Mouse (Mus musculus) heart, embryonic 15.5 days (tissue): ENCODE measurements around the gene Mettl26. TPM values are rescaled to one million over a fixed set of nuclear protein-coding genes. Genes with fewer than 3 reads are reported as not detected.

Experiments used
- ATAC-seq: fragments of 200-750 bp; cut with Nextera tagmentation; replicated peaks from 2 replicates; pipeline ENCODE4 v1.8.0; 2017; ENCODE audit warnings: low read depth, moderate TSS enrichment; ENCODE audit not compliant: insufficient number of reproducible peaks, insufficient read depth, low FRiP score
- H3K27ac ChIP-seq: fragments of 300-500 bp; sonication (generic); 2 replicates; pipeline ENCODE4 v1.5.1; 2015; ENCODE audit warnings: mild to moderate bottlenecking, inconsistent platforms
- H3K27me3 ChIP-seq: fragments of 300-500 bp; sonication (generic); 2 replicates; pipeline ENCODE4 v1.6.1; 2015; ENCODE audit warnings: inconsistent platforms
- H3K36me3 ChIP-seq: fragments of 300-500 bp; sonication (generic); 2 replicates; pipeline ENCODE4 v1.6.1; 2015; ENCODE audit warnings: mild to moderate bottlenecking, inconsistent platforms
- H3K4me1 ChIP-seq: fragments of 300-500 bp; sonication (generic); replicated peaks from 2 replicates; pipeline ENCODE4 v1.6.1; 2015; ENCODE audit warnings: inconsistent platforms
- H3K4me2 ChIP-seq: fragments of 300-500 bp; sonication (generic); 2 replicates; pipeline ENCODE4 v1.6.1; 2015; ENCODE audit warnings: inconsistent platforms, mild to moderate bottlenecking, moderate library complexity
- H3K4me3 ChIP-seq: fragments of 300-500 bp; sonication (generic); 2 replicates; pipeline ENCODE4 v1.5.1; 2015; ENCODE audit warnings: mild to moderate bottlenecking, inconsistent platforms
- H3K9ac ChIP-seq: fragments of 300-500 bp; sonication (generic); 2 replicates; pipeline ENCODE4 v1.6.1; 2015; ENCODE audit warnings: mild to moderate bottlenecking, inconsistent platforms
- H3K9me3 ChIP-seq: fragments of 300-500 bp; sonication (generic); replicated peaks from 2 replicates; pipeline ENCODE4 v1.6.1; 2016; ENCODE audit warnings: inconsistent platforms
- WGBS: fragments of 180-500 bp; shearing (Covaris S2); methylation state at CpG from one replicate; pipeline ENCODE4 v1.1.7; 2015; ENCODE audit warnings: mixed read lengths; 5-methylcytosine and 5-hydroxymethylcytosine counted together
- microRNA-seq: library from miRNA; unstranded; fragments of <30 nt; microRNA quantifications from one replicate; pipeline ENCODE4, GENCODE M21; 2016
- polyA plus RNA-seq: library from polyadenylated mRNA; unstranded; fragments of >200 nt; fragmentation: Nextera tagmentation; extraction: Ambion mirVana; gene quantifications from 2 replicates; pipeline ENCODE4 v1.2.1, GENCODE M21; 2015

Mettl26 gene
- polyA plus RNA-seq, 1 experiment from 2014 or later: 29.3 TPM

DNA sequence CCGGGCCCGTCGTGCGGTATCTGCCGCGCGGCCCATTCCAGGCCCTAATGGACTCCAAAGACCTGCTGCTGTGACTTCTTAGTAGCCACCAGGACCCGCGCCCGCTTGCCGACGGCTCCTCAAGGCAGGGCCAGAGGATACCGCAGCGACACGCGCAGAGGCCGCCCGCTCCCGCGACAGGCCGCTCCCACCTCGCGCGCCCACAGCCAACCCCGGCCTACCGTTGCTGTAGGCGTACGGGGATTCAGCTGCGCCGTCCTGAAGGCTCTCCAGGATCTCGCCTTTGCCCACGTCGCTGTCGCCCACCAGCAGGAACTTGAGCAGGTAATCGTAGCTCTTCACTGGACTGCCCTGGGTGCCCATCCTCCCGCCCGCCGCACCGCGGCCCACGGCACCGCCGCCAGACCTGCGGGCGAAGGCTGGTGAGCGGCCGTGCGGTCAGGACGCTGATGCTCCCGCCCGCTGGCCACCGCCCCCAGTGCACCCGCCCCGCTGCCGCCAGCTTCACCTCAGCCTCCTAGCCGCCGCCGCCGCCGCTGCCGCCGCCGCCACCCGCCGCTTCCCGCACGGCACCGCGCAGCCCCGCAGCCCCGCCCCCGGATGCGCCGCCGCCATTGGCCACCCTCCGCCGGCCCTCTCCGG is 44.4 kb downstream of the Mettl26 start, which contains the start of gene Rab40c:
Gene Rab40c (minus strand): TSS at position 584 of the 642 bp plus-strand sequence.
- H3K9ac ChIP-seq: peak within 1 kb of the TSS; percentile 84
- 0% methylated on average over 59 of the region's 78 CpGs for WGBS
- ATAC-seq: no peak
- peak within 1 kb of the TSS; percentile 93 for H3K4me2 ChIP-seq
- no peaks in the 10 kb centered on the region for H3K27me3 ChIP-seq
- peak within 1 kb of the TSS; percentile 81 for H3K4me3 ChIP-seq
- peaks cover 33% of the 10 kb centered on the region for H3K4me1 ChIP-seq
- no peaks in the 10 kb centered on the region for H3K9me3 ChIP-seq
- H3K36me3 ChIP-seq: no peaks in the 10 kb centered on the region
- H3K27ac ChIP-seq: peak within 1 kb of the TSS; percentile 99

DNA sequence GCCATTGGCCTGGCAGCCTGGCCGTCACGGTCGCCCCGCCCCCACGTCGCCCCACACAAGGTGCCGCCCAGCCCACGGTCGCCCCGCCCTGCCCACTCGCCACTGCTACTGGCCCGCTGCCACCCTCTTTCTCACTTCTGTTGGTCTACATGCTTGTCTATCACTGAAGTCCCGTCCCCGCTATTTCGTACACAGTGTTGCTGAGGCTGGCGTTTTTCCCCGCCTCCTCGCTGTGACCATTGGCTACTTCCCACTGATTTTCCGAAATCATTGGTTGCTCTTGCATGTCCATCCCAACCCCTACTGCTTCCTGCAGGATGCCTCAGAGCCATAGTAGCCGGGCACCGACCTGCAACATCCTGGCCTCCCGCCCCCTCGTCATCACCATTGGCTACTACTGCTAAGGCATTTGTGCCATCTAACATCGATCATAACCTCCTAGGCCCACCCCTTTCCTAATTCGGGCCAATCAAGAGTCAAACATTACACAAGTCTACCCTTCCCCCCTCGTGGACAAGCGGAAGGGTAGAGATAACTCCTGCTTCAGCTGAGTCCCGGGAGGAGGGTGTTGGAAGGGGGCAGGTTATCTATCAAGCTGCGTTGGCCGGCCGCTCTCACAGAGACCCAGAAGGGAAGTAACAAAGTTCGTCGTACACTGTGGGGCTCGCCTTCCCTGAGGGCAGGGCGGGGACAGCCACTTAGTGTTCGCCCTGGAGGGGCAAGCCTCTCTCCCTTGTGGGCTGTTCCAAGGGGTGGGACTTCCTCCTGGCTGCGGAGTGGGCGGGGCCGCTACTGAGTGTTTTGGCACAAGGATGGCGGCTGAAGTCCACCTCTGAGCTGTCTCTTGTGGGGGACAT is 45.1 kb downstream of the Mettl26 start:
- H3K4me1 ChIP-seq: peaks cover 26% of the 10 kb centered on the region
- H3K36me3 ChIP-seq: no peaks in the 10 kb centered on the region; the same call in 1 of the 2 replicates
- no peaks in the 10 kb centered on the region for H3K9me3 ChIP-seq
- ATAC-seq: peak; percentile 97
- H3K27ac ChIP-seq: peak overlapping the region; percentile 99
- H3K4me2 ChIP-seq: peak overlapping the region; percentile 93
- WGBS: under 1% methylated on average over 40 of the region's 40 CpGs
- H3K4me3 ChIP-seq: peak overlapping the region; percentile 81
- no peaks in the 10 kb centered on the region for H3K27me3 ChIP-seq
- peak overlapping the region; percentile 74 for H3K9ac ChIP-seq

DNA sequence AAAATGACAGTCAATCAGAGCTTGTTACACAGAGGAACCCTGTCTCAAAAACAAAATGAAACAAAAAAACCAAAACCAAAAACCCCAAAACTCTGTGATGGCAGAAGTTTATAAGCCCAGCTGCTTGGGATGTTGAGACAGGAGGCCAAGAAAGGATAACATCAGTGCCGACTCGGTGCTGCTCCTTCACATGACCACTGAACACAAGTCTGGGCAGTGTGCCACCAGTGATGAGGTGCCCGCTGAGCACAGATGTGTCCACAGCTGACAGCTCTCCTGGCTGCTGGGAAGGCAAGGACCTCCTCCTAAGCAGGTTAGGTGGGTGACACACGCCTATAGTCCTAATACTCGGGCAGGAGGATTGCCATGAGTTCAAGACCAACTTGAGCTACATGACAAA is 47.2 kb downstream of the Mettl26 start:
- H3K27me3 ChIP-seq: no peaks in the 10 kb centered on the region
- H3K27ac ChIP-seq: no peak overlapping the region
- H3K36me3 ChIP-seq: peaks cover 15% of the 10 kb centered on the region
- H3K9me3 ChIP-seq: no peaks in the 10 kb centered on the region
- no peak overlapping the region for H3K9ac ChIP-seq
- H3K4me3 ChIP-seq: no peak overlapping the region
- ATAC-seq: no peak
- WGBS: 64% methylated on average over 5 of the region's 5 CpGs
- peaks cover 26% of the 10 kb centered on the region for H3K4me1 ChIP-seq
- H3K4me2 ChIP-seq: no peak overlapping the region

DNA sequence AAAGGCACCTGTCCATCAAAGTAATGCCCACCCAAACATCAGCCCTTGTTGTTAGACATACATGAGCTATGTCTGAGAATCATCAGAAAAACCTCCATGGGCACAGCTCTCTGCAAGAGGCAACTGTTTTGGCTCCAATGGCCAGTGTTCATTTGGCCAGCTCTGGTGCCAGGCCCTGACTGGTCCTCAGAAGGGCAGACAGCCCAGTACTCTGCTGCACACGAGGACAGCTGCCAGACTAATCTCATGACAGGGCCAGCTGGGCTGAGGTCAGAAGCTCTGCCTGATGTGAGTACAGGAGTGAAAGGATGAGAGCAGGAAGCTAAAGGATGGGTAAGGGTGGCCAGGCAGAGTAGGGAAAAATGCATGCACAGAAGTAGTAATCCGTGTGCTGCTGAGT is 50.5 kb downstream of the Mettl26 start:
- Histone ChIP-seq H3K27me3 (no peaks in the 10 kb centered on the region), H3K9me3 (no peaks in the 10 kb centered on the region), H3K4me2 (no peak overlapping the region), H3K4me3 (no peak overlapping the region), H3K27ac (no peak overlapping the region), H3K4me1 (0 out of 2 replicates have a peak, but pooled peaks cover 8% of the 10 kb centered on the region), H3K9ac (no peak overlapping the region), H3K36me3 (peaks cover 34% of the 10 kb centered on the region)
- ATAC-seq: no peak
- WGBS: 63% methylated on average over 2 of the region's 2 CpGs

Small RNAs within 50 kb of the gene (microRNA-seq; reads per million reads assigned to microRNA genes)
- 0.84 reads per million for gene Mir3082

Other genes with a start within 250 kb of the Mettl26 start
- 1.0 and 2.0 TPM in 2 replicates for gene Gng13, start 157.9 kb upstream of the Mettl26 start, polyA plus RNA-seq
- gene Chtf18, start 147.7 kb upstream of the Mettl26 start, polyA plus RNA-seq: 11.8 and 17.7 TPM in 2 replicates
- gene Rpusd1, start 147.4 kb upstream of the Mettl26 start, polyA plus RNA-seq: 10.7 and 15.3 TPM in 2 replicates
- 0.13 TPM in 1 of 2 replicates, not detected in the other for gene Mslnl, start 139.0 kb upstream of the Mettl26 start, polyA plus RNA-seq
- 38.7 and 42.7 TPM in 2 replicates for gene Msln, start 120.7 kb upstream of the Mettl26 start, polyA plus RNA-seq
- gene Narfl, start 101.3 kb upstream of the Mettl26 start, polyA plus RNA-seq: 31.5 and 32.4 TPM in 2 replicates
- 44.7 and 57.1 TPM in 2 replicates for gene Haghl, start 89.4 kb upstream of the Mettl26 start, polyA plus RNA-seq
- gene Ccdc78, start 88.5 kb upstream of the Mettl26 start, polyA plus RNA-seq: 0.13 and 0.23 TPM in 2 replicates
- gene Fam173a, start 82.2 kb upstream of the Mettl26 start, polyA plus RNA-seq: 56.8 and 70.2 TPM in 2 replicates
- 0.50 TPM in 1 of 2 replicates, not detected in the other for gene AC134908.4, start 79.4 kb upstream of the Mettl26 start, polyA plus RNA-seq
- 21.2 and 29.2 TPM in 2 replicates for gene Metrn, start 77.9 kb upstream of the Mettl26 start, polyA plus RNA-seq
- 0.78 and 1.2 TPM in 2 replicates for gene Fbxl16, start 66.0 kb upstream of the Mettl26 start, polyA plus RNA-seq
- gene Wdr24, start 51.4 kb upstream of the Mettl26 start, polyA plus RNA-seq: 12.7 and 19.8 TPM in 2 replicates
- 30.9 and 36.6 TPM in 2 replicates for gene Jmjd8, start 46.2 kb upstream of the Mettl26 start, polyA plus RNA-seq
- 251 and 301 TPM in 2 replicates for gene Stub1, start 41.7 kb upstream of the Mettl26 start, polyA plus RNA-seq
- gene Rhbdl1, start 37.8 kb upstream of the Mettl26 start, polyA plus RNA-seq: 1.4 and 1.7 TPM in 2 replicates
- 1.7 and 3.0 TPM in 2 replicates for gene Gm20683, start 33.3 kb upstream of the Mettl26 start, polyA plus RNA-seq
- gene Rhot2, start 30.2 kb upstream of the Mettl26 start, polyA plus RNA-seq: 24.2 and 26.1 TPM in 2 replicates
- 12.1 and 18.5 TPM in 2 replicates for gene Wdr90, start 13.6 kb upstream of the Mettl26 start, polyA plus RNA-seq
- gene Mcrip2, start 6.3 kb upstream of the Mettl26 start, polyA plus RNA-seq: 176 and 203 TPM in 2 replicates
- 0.24 and 0.28 TPM in 2 replicates for gene Wfikkn1, start 5.8 kb downstream of the Mettl26 start, polyA plus RNA-seq
- 12.1 and 18.0 TPM in 2 replicates for gene Rab40c, start 44.7 kb downstream of the Mettl26 start, polyA plus RNA-seq
- 52.9 and 63.0 TPM in 2 replicates for gene Pigq, start 69.9 kb downstream of the Mettl26 start, polyA plus RNA-seq
- gene Nhlrc4, start 69.9 kb downstream of the Mettl26 start, polyA plus RNA-seq: 0.08 and 0.16 TPM in 2 replicates
- gene A930017K11Rik, start 77.5 kb downstream of the Mettl26 start, polyA plus RNA-seq: 0.05 TPM in 1 of 2 replicates, not detected in the other
- gene Capn15, start 110.7 kb downstream of the Mettl26 start, polyA plus RNA-seq: 9.3 and 13.5 TPM in 2 replicates
- gene Rab11fip3, start 194.5 kb downstream of the Mettl26 start, polyA plus RNA-seq: 10.2 and 12.8 TPM in 2 replicates
- gene Decr2, start 215.3 kb downstream of the Mettl26 start, polyA plus RNA-seq: 36.0 and 36.9 TPM in 2 replicates
- 48.8 and 61.8 TPM in 2 replicates for gene Nme4, start 220.5 kb downstream of the Mettl26 start, polyA plus RNA-seq
- gene Tmem8, start 238.2 kb downstream of the Mettl26 start, polyA plus RNA-seq: 0.77 and 1.3 TPM in 2 replicates
- 195 and 202 TPM in 2 replicates for gene Mrpl28, start 248.4 kb downstream of the Mettl26 start, polyA plus RNA-seq